In genomic region chr11:8456586-8457285, GRCm38 (mm10) we compare ENCODE assay signal across 8 mouse cellular contexts.
DNase-seq lines count a peak whose midpoint lies in the region; ATAC-seq lines count a peak whose summit lies in the region.

No protein-coding gene starts in this region.

- 45% methylated on average over 9 of the region's 9 CpGs for WGBS in heart, embryonic 11.5 days (ENCODE audit: insufficient replicate concordance)
- WGBS in lung, embryonic 16.5 days, result 50% methylated on average over 9 of the region's 9 CpGs
- 64% methylated on average over 9 of the region's 9 CpGs for WGBS in intestine, embryonic 16.5 days
- WGBS in stomach, embryonic 14.5 days, result 65% methylated on average over 9 of the region's 9 CpGs

- no peak for DNase-seq in heart, adult 9 months (ENCODE audit: low spot score in 2 of 2)
- no peak for DNase-seq in lung, postnatal 25 days (ENCODE audit: low spot score)
- no peak for DNase-seq in cerebellum, adult 9-10 months
- DNase-seq in adrenal gland, postnatal 14 days, result no peak

- no peak overlapping the region for H3K9ac ChIP-seq in heart, embryonic 11.5 days (ENCODE audit: low read depth, low read length)
- H3K9ac ChIP-seq in lung, embryonic 16.5 days (ENCODE audit: low read length), result 0 out of 2 replicates have a peak overlapping the region, but pooled peaks have one; percentile 28
- no peak overlapping the region for H3K9ac ChIP-seq in intestine, embryonic 16.5 days (ENCODE audit: low read depth, low read length)
- no peak overlapping the region for H3K9ac ChIP-seq in stomach, embryonic 14.5 days (replicated peaks; ENCODE audit: low read depth, low read length)

- H3K9me3 ChIP-seq in heart, embryonic 11.5 days (replicated peaks; ENCODE audit: control insufficient read depth, low read length), result no peaks in the 10 kb centered on the region
- H3K9me3 ChIP-seq in lung, embryonic 16.5 days (ENCODE audit: control insufficient read depth, low read length), result no peaks in the 10 kb centered on the region
- H3K9me3 ChIP-seq in intestine, embryonic 16.5 days (ENCODE audit: control insufficient read depth, low read length), result no peaks in the 10 kb centered on the region
- H3K9me3 ChIP-seq in stomach, embryonic 14.5 days (ENCODE audit: control insufficient read depth, low read depth, low read length), result no peaks in the 10 kb centered on the region

- ATAC-seq in heart, embryonic 11.5 days (replicated peaks; ENCODE audit: insufficient number of reproducible peaks, low FRiP score, low TSS enrichment), result no peak
- ATAC-seq in lung, embryonic 16.5 days (ENCODE audit: low read depth), result no peak
- ATAC-seq in intestine, embryonic 16.5 days, result no peak
- ATAC-seq in stomach, embryonic 14.5 days (ENCODE audit: insufficient number of reproducible peaks, insufficient read depth, low FRiP score, low read depth), result no peak

- peaks cover 40% of the 10 kb centered on the region for H3K4me1 ChIP-seq in heart, embryonic 11.5 days (ENCODE audit: control insufficient read depth, insufficient read depth, low read length)
- peaks cover 53% of the 10 kb centered on the region for H3K4me1 ChIP-seq in lung, embryonic 16.5 days (replicated peaks; ENCODE audit: control insufficient read depth, insufficient read depth, low read length)
- peaks cover 28% of the 10 kb centered on the region for H3K4me1 ChIP-seq in intestine, embryonic 16.5 days (ENCODE audit: control insufficient read depth, insufficient read depth, low read length)
- peaks cover 35% of the 10 kb centered on the region for H3K4me1 ChIP-seq in stomach, embryonic 14.5 days (ENCODE audit: control insufficient read depth, insufficient read depth, low read length)

- no peaks in the 10 kb centered on the region for H3K36me3 ChIP-seq in heart, embryonic 11.5 days (ENCODE audit: control insufficient read depth, insufficient read depth, low read length)
- peaks cover 20% of the 10 kb centered on the region for H3K36me3 ChIP-seq in lung, embryonic 16.5 days (ENCODE audit: control insufficient read depth, insufficient read depth, low read length)
- H3K36me3 ChIP-seq in intestine, embryonic 16.5 days (ENCODE audit: control insufficient read depth, insufficient read depth, low read length), result no peaks in the 10 kb centered on the region
- peaks cover 12% of the 10 kb centered on the region for H3K36me3 ChIP-seq in stomach, embryonic 14.5 days (ENCODE audit: control insufficient read depth, insufficient read depth, low read length)

- H3K4me2 ChIP-seq in heart, embryonic 11.5 days, result no peak overlapping the region
- no peak overlapping the region for H3K4me2 ChIP-seq in lung, embryonic 16.5 days (ENCODE audit: low read depth, low read length)
- H3K4me2 ChIP-seq in intestine, embryonic 16.5 days (ENCODE audit: low read depth, low read length), result no peak overlapping the region
- no peak overlapping the region for H3K4me2 ChIP-seq in stomach, embryonic 14.5 days (replicated peaks; ENCODE audit: low read depth, low read length)

- no peaks in the 10 kb centered on the region for H3K27me3 ChIP-seq in heart, embryonic 11.5 days (ENCODE audit: control insufficient read depth, insufficient read depth, low read length)
- H3K27me3 ChIP-seq in lung, embryonic 16.5 days (ENCODE audit: control insufficient read depth, insufficient read depth, low read depth, low read length), result no peaks in the 10 kb centered on the region
- H3K27me3 ChIP-seq in intestine, embryonic 16.5 days (replicated peaks; ENCODE audit: control insufficient read depth, insufficient read depth, low read length), result no peaks in the 10 kb centered on the region
- no peaks in the 10 kb centered on the region for H3K27me3 ChIP-seq in stomach, embryonic 14.5 days (ENCODE audit: control insufficient read depth, insufficient read depth, low read length)

- H3K27ac ChIP-seq in heart, embryonic 11.5 days (ENCODE audit: low read depth, low read length), result peak overlapping the region; percentile 62
- peak overlapping the region; percentile 82 for H3K27ac ChIP-seq in lung, embryonic 16.5 days (ENCODE audit: low read length)
- peak overlapping the region; percentile 16 for H3K27ac ChIP-seq in intestine, embryonic 16.5 days (ENCODE audit: low read length)
- H3K27ac ChIP-seq in stomach, embryonic 14.5 days (ENCODE audit: low read length), result peak overlapping the region; percentile 27; the same call in 1 of the 2 replicates

- H3K4me3 ChIP-seq in heart, embryonic 11.5 days (ENCODE audit: low read depth, low read length), result no peak overlapping the region
- no peak overlapping the region for H3K4me3 ChIP-seq in lung, embryonic 16.5 days (ENCODE audit: low read length)
- H3K4me3 ChIP-seq in intestine, embryonic 16.5 days (ENCODE audit: low read length), result no peak overlapping the region
- H3K4me3 ChIP-seq in stomach, embryonic 14.5 days (ENCODE audit: low read depth, low read length), result no peak overlapping the region

Comparison
In these comparisons a context has a peak if more than half of its experiments do, and no peak if none do; other contexts are left out.
1. H3K27ac ChIP-seq: peak in every context shown above with its lines; median percentile 82 in lung, embryonic 16.5 days; 62 in heart, embryonic 11.5 days; 27 in stomach, embryonic 14.5 days; 16 in intestine, embryonic 16.5 days.